Mouse (Mus musculus): Measurements from ENCODE around the gene 0610040J01Rik. TPM values are rescaled to one million over a fixed set of nuclear protein-coding genes. Genes with fewer than 3 reads are reported as not detected.

The 0610040J01Rik gene
- polyA plus RNA-seq (2016; fragmentation: Nextera tagmentation; extraction: Ambion mirVana): 1.8 and 3.0 TPM in 2 replicates

- peak; percentile 77 for DNase-seq (ENCODE audit: low spot score)
- peaks cover 30% of the 10 kb centered on the region for H3K27me3 ChIP-seq (ENCODE audit: low read depth, poor library complexity, severe bottlenecking)
- H3K9me3 ChIP-seq (replicated peaks): no peaks in the 10 kb centered on the region
- WGBS: 3% methylated on average over 42 of the region's 42 CpGs
- peak within 1 kb of the TSS; percentile 82 for H3K27ac ChIP-seq
- H3K4me1 ChIP-seq: peaks cover 9% of the 10 kb centered on the region
- H3K4me3 ChIP-seq: peak within 1 kb of the TSS; percentile 62
- no peaks in the 10 kb centered on the region for H3K36me3 ChIP-seq
Measured at GRCm38 (mm10) chr5:63811819-63812508, at the start of gene 0610040J01Rik. Gene 0610040J01Rik (plus strand): TSS chr5:63812363.

- no peaks in the 10 kb centered on the region for H3K9me3 ChIP-seq (replicated peaks)
- no peaks in the 10 kb centered on the region for H3K36me3 ChIP-seq
- no peak for DNase-seq (ENCODE audit: low spot score)
- no peaks in the 10 kb centered on the region for H3K27me3 ChIP-seq (ENCODE audit: low read depth, poor library complexity, severe bottlenecking)
- H3K27ac ChIP-seq: no peak overlapping the region
- no peak overlapping the region for H3K4me3 ChIP-seq
- WGBS: 94% methylated on average over 4 of the region's 4 CpGs
- H3K4me1 ChIP-seq: no peaks in the 10 kb centered on the region
Measured at GRCm38 (mm10) chr5:63765886-63766285, 46.3 kb upstream of the 0610040J01Rik start.

DNA sequence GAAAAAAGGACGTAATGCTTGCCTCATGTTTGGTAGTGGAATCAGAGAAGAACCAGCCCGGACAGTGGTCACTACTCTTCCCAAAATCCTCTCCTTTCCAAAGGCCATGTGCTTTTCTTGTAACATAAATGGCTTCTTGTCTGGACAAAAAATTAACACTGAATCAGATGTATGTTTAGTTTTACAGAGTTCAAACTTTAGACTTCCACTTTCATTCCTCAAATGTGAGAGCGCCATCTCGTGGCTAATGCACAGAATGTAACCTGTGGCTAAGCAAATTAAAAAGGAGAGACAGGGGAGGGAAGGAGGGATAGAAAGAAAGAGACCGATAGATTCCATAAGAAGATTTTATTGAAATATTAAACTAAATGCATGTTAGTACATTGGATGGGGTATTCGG is 45.4 kb upstream of the 0610040J01Rik start:
- Histone ChIP-seq H3K4me1 (no peaks in the 10 kb centered on the region), H3K9me3 (replicated peaks) (no peaks in the 10 kb centered on the region), H3K27me3 (ENCODE audit: low read depth, poor library complexity, severe bottlenecking) (no peaks in the 10 kb centered on the region), H3K27ac (no peak overlapping the region), H3K4me3 (no peak overlapping the region), H3K36me3 (no peaks in the 10 kb centered on the region)
- 51% methylated on average over 6 of the region's 6 CpGs for WGBS
- peak; percentile 62 for DNase-seq (ENCODE audit: low spot score)

DNA sequence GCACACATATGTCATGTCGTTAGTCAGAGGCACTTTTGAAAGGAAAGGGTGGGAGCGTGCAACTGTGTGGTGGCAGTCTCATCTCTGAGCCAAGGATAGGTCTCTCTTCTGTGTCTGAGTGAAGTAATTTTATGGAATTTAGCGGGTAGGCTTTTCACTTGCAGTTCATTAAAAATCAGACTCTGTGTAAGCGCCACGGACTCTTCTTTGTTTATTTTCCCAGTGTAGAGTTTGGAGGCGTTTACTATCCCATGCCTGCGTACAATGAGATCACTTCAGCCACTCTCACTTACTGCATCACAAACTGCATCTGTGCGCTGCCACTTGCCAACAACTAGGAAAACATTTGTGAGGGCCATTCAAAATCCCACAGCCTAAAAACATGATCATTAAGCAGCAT is 44.7 kb upstream of the 0610040J01Rik start:
- no peak for DNase-seq (ENCODE audit: low spot score)
- 83% methylated on average over 8 of the region's 8 CpGs for WGBS
- H3K27ac ChIP-seq: no peak overlapping the region
- H3K9me3 ChIP-seq (replicated peaks): no peaks in the 10 kb centered on the region
- no peaks in the 10 kb centered on the region for H3K27me3 ChIP-seq (ENCODE audit: low read depth, poor library complexity, severe bottlenecking)
- H3K4me1 ChIP-seq: no peaks in the 10 kb centered on the region
- H3K4me3 ChIP-seq: no peak overlapping the region
- H3K36me3 ChIP-seq: no peaks in the 10 kb centered on the region

DNA sequence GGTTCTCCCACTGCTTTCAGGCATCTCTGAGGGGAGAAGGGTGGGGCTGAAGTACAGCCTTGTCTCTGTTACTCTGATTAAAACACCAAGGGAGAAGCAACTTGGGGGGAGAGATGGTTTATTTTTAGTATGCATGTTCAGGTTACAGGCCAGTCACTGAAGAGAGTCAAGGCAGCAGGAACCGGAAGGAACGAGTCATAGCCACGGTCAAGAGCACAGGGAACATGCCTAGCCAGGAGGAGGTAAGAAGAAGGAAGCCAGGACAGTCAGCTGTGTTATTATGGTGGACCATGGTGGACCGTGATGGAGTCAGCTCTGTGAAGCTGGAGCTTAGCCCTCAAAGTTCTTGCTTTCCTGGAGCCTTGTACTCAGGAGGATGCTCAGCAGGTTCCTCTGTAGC is 43.9 kb upstream of the 0610040J01Rik start:
- Histone ChIP-seq H3K4me1 (no peaks in the 10 kb centered on the region), H3K27me3 (ENCODE audit: low read depth, poor library complexity, severe bottlenecking) (no peaks in the 10 kb centered on the region), H3K36me3 (no peaks in the 10 kb centered on the region), H3K27ac (no peak overlapping the region), H3K9me3 (replicated peaks) (no peaks in the 10 kb centered on the region), H3K4me3 (no peak overlapping the region)
- no peak for DNase-seq (ENCODE audit: low spot score)
- WGBS: 91% methylated on average over 4 of the region's 4 CpGs

DNA sequence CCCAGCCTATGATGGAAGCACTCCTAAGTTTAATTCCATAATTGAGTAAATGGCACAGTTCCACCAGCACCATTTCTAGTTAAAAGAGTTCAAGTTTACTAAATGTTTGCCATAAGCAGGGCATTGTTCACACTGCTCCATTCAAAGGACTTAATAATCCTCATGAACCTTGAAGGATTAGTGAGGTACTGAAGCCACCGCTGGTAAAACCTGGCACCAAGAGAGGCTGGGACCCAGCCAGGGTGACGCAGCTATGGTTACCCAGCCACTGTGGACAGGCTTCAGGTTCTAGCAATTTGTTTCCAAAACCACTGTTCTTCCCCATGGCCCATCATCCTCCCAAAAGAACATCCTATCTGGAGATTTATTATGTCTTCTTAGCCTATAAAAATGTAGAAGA is 39.2 kb upstream of the 0610040J01Rik start:
- Histone ChIP-seq H3K4me1 (no peaks in the 10 kb centered on the region), H3K27ac (no peak overlapping the region), H3K36me3 (no peaks in the 10 kb centered on the region), H3K27me3 (ENCODE audit: low read depth, poor library complexity, severe bottlenecking) (no peaks in the 10 kb centered on the region), H3K4me3 (no peak overlapping the region), H3K9me3 (replicated peaks) (no peaks in the 10 kb centered on the region)
- 92% methylated on average over 2 of the region's 2 CpGs for WGBS
- no peak for DNase-seq (ENCODE audit: low spot score)

GRCm38 (mm10) chr5:63773603-63774002 is 38.6 kb upstream of the 0610040J01Rik start:
- H3K27me3 ChIP-seq (ENCODE audit: low read depth, poor library complexity, severe bottlenecking): no peaks in the 10 kb centered on the region
- H3K9me3 ChIP-seq (replicated peaks): no peaks in the 10 kb centered on the region
- no peak overlapping the region for H3K27ac ChIP-seq
- no peak for DNase-seq (ENCODE audit: low spot score)
- no peaks in the 10 kb centered on the region for H3K4me1 ChIP-seq
- 76% methylated on average over 1 of the region's 1 CpGs for WGBS
- H3K36me3 ChIP-seq: no peaks in the 10 kb centered on the region
- no peak overlapping the region for H3K4me3 ChIP-seq

GRCm38 (mm10) chr5:63788156-63788826 is 23.9 kb upstream of the 0610040J01Rik start:
- no peak for DNase-seq (ENCODE audit: low spot score)
- no peaks in the 10 kb centered on the region for H3K27me3 ChIP-seq (ENCODE audit: low read depth, poor library complexity, severe bottlenecking)
- H3K27ac ChIP-seq: no peak overlapping the region
- no peak overlapping the region for H3K4me3 ChIP-seq
- 90% methylated on average over 10 of the region's 10 CpGs for WGBS
- H3K36me3 ChIP-seq: no peaks in the 10 kb centered on the region
- H3K9me3 ChIP-seq (replicated peaks): no peaks in the 10 kb centered on the region
- H3K4me1 ChIP-seq: no peaks in the 10 kb centered on the region

- 1% methylated on average over 26 of the region's 26 CpGs for WGBS
- Histone ChIP-seq H3K36me3 (no peaks in the 10 kb centered on the region), H3K4me1 (peaks cover 9% of the 10 kb centered on the region), H3K4me3 (peak overlapping the region; percentile 62), H3K9me3 (replicated peaks) (no peaks in the 10 kb centered on the region), H3K27ac (peak overlapping the region; percentile 82), H3K27me3 (ENCODE audit: low read depth, poor library complexity, severe bottlenecking) (peaks cover 30% of the 10 kb centered on the region)
- DNase-seq (ENCODE audit: low spot score): no peak
Measured at GRCm38 (mm10) chr5:63812509-63812865, 324 bp downstream of the 0610040J01Rik start.

GRCm38 (mm10) chr5:63816643-63817042 is 4.5 kb downstream of the 0610040J01Rik start:
- Histone ChIP-seq H3K36me3 (no peaks in the 10 kb centered on the region), H3K4me1 (peaks cover 13% of the 10 kb centered on the region), H3K4me3 (no peak overlapping the region), H3K9me3 (replicated peaks) (no peaks in the 10 kb centered on the region), H3K27ac (no peak overlapping the region), H3K27me3 (ENCODE audit: low read depth, poor library complexity, severe bottlenecking) (peaks cover 29% of the 10 kb centered on the region)
- DNase-seq (ENCODE audit: low spot score): no peak
- WGBS: 83% methylated on average over 7 of the region's 7 CpGs

DNA sequence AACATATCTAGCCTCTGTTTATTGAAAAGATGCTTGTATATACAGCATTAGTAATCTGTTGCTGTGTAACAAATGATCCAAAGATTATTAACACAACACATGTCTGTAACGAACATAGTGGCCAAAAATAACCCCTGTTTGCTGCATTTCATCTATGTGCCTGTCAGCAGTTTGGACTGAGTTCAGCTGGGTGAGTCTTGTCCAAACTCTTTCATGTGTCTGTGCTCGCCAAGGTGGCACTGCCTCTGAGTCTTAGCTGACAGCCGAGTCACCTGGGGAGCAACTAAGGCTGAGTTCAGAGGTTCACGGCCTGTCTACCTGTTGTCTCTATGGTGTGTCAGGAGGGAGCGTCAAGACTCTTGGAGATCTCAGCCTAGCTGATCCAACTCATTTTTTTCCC is 5.1 kb downstream of the 0610040J01Rik start:
- Histone ChIP-seq H3K27ac (no peak overlapping the region), H3K4me1 (peaks cover 13% of the 10 kb centered on the region), H3K9me3 (replicated peaks) (no peaks in the 10 kb centered on the region), H3K36me3 (no peaks in the 10 kb centered on the region), H3K27me3 (ENCODE audit: low read depth, poor library complexity, severe bottlenecking) (peaks cover 23% of the 10 kb centered on the region), H3K4me3 (no peak overlapping the region)
- no peak for DNase-seq (ENCODE audit: low spot score)
- 86% methylated on average over 5 of the region's 5 CpGs for WGBS

GRCm38 (mm10) chr5:63818975-63819374 is 6.8 kb downstream of the 0610040J01Rik start:
- no peak overlapping the region for H3K27ac ChIP-seq
- no peak overlapping the region for H3K4me3 ChIP-seq
- DNase-seq (ENCODE audit: low spot score): no peak
- peaks cover 6% of the 10 kb centered on the region; the same call in 1 of the 2 replicates for H3K27me3 ChIP-seq (ENCODE audit: low read depth, poor library complexity, severe bottlenecking)
- peaks cover 12% of the 10 kb centered on the region for H3K4me1 ChIP-seq
- 36% methylated on average over 4 of the region's 4 CpGs for WGBS
- no peaks in the 10 kb centered on the region for H3K36me3 ChIP-seq
- no peaks in the 10 kb centered on the region for H3K9me3 ChIP-seq (replicated peaks)

- peaks cover 12% of the 10 kb centered on the region for H3K4me1 ChIP-seq
- H3K4me3 ChIP-seq: no peak overlapping the region
- DNase-seq (ENCODE audit: low spot score): no peak
- no peak overlapping the region for H3K27ac ChIP-seq
- no peaks in the 10 kb centered on the region for H3K36me3 ChIP-seq
- 78% methylated on average over 6 of the region's 6 CpGs for WGBS
- peaks cover under 1% of the 10 kb centered on the region; the same call in 1 of the 2 replicates for H3K27me3 ChIP-seq (ENCODE audit: low read depth, poor library complexity, severe bottlenecking)
- no peaks in the 10 kb centered on the region for H3K9me3 ChIP-seq (replicated peaks)
Measured at GRCm38 (mm10) chr5:63819519-63819918, 7.4 kb downstream of the 0610040J01Rik start.
